Mouse (Mus musculus): ENCODE measurements around the gene Sgce. TPM values are rescaled to one million over a fixed set of nuclear protein-coding genes. Genes with fewer than 3 reads are reported as not detected.

Gene Sgce
- polyA plus RNA-seq, 1 experiment, result 7.1 TPM

- TF ChIP-seq POLR2A (IDR thresholded peaks at IDR 0.05; ENCODE audit: borderline replicate concordance, control insufficient read depth, low read depth, low read length) (no peak), CTCF (IDR thresholded peaks at IDR 0.05; ENCODE audit: control insufficient read depth, insufficient read depth, low read length) (no peak)
- 55% methylated on average over 10 of the region's 10 CpGs for WGBS
- no peak overlapping the region for H3K27ac ChIP-seq (ENCODE audit: control insufficient read depth, insufficient read depth, low read depth, low read length, poor library complexity)
Observed at GRCm38 (mm10) chr6:4684706-4685340, 62.2 kb downstream of the Sgce start.

GRCm38 (mm10) chr6:4680576-4680975, 66.4 kb downstream of the Sgce start:
- no peak for TF ChIP-seq POLR2A (IDR thresholded peaks at IDR 0.05; ENCODE audit: borderline replicate concordance, control insufficient read depth, low read depth, low read length)
- no peak for TF ChIP-seq CTCF (IDR thresholded peaks at IDR 0.05; ENCODE audit: control insufficient read depth, insufficient read depth, low read length)
- WGBS, result 86% methylated on average over 4 of the region's 4 CpGs

More at GRCm38 (mm10) chr6:4684706-4685340, 62.2 kb downstream of the Sgce start:
- H3K4me1 ChIP-seq (ENCODE audit: control insufficient read depth, insufficient read depth, low read length), result no peaks in the 10 kb centered on the region
- H3K4me3 ChIP-seq (replicated peaks; ENCODE audit: control insufficient read depth, low read depth, low read length), result no peak overlapping the region

GRCm38 (mm10) chr6:4679981-4680380, 67.0 kb downstream of the Sgce start:
- TF ChIP-seq POLR2A (IDR thresholded peaks at IDR 0.05; ENCODE audit: borderline replicate concordance, control insufficient read depth, low read depth, low read length) (no peak), CTCF (IDR thresholded peaks at IDR 0.05; ENCODE audit: control insufficient read depth, insufficient read depth, low read length) (no peak)
- Histone ChIP-seq H3K27ac (ENCODE audit: control insufficient read depth, insufficient read depth, low read depth, low read length, poor library complexity) (no peak overlapping the region), H3K4me1 (ENCODE audit: control insufficient read depth, insufficient read depth, low read length) (no peaks in the 10 kb centered on the region), H3K4me3 (replicated peaks; ENCODE audit: control insufficient read depth, low read depth, low read length) (no peak overlapping the region)
- WGBS, result 88% methylated on average over 1 of the region's 1 CpGs

More at GRCm38 (mm10) chr6:4680576-4680975, 66.4 kb downstream of the Sgce start:
- no peak overlapping the region for H3K4me3 ChIP-seq (replicated peaks; ENCODE audit: control insufficient read depth, low read depth, low read length)
- H3K27ac ChIP-seq (ENCODE audit: control insufficient read depth, insufficient read depth, low read depth, low read length, poor library complexity), result no peak overlapping the region
- H3K4me1 ChIP-seq (ENCODE audit: control insufficient read depth, insufficient read depth, low read length), result no peaks in the 10 kb centered on the region

- no peak overlapping the region for H3K27ac ChIP-seq (ENCODE audit: control insufficient read depth, insufficient read depth, low read depth, low read length, poor library complexity)
- no peaks in the 10 kb centered on the region for H3K4me1 ChIP-seq (ENCODE audit: control insufficient read depth, insufficient read depth, low read length)
- H3K4me3 ChIP-seq (replicated peaks; ENCODE audit: control insufficient read depth, low read depth, low read length), result no peak overlapping the region
- 74% methylated on average over 1 of the region's 1 CpGs for WGBS
- TF ChIP-seq POLR2A (IDR thresholded peaks at IDR 0.05; ENCODE audit: borderline replicate concordance, control insufficient read depth, low read depth, low read length) (no peak), CTCF (IDR thresholded peaks at IDR 0.05; ENCODE audit: control insufficient read depth, insufficient read depth, low read length) (no peak)
Observed at GRCm38 (mm10) chr6:4677356-4677761, 69.6 kb downstream of the Sgce start.

GRCm38 (mm10) chr6:4665154-4665553, 81.9 kb downstream of the Sgce start:
- Histone ChIP-seq H3K27ac (ENCODE audit: control insufficient read depth, insufficient read depth, low read depth, low read length, poor library complexity) (no peak overlapping the region), H3K4me1 (ENCODE audit: control insufficient read depth, insufficient read depth, low read length) (no peaks in the 10 kb centered on the region), H3K4me3 (replicated peaks; ENCODE audit: control insufficient read depth, low read depth, low read length) (no peak overlapping the region)
- TF ChIP-seq POLR2A (IDR thresholded peaks at IDR 0.05; ENCODE audit: borderline replicate concordance, control insufficient read depth, low read depth, low read length) (no peak), CTCF (IDR thresholded peaks at IDR 0.05; ENCODE audit: control insufficient read depth, insufficient read depth, low read length) (no peak)
- 26% methylated on average over 6 of the region's 6 CpGs for WGBS

- 11% methylated on average over 2 of the region's 2 CpGs for WGBS
- Histone ChIP-seq H3K4me3 (replicated peaks; ENCODE audit: control insufficient read depth, low read depth, low read length) (no peak overlapping the region), H3K27ac (ENCODE audit: control insufficient read depth, insufficient read depth, low read depth, low read length, poor library complexity) (no peak overlapping the region), H3K4me1 (ENCODE audit: control insufficient read depth, insufficient read depth, low read length) (no peaks in the 10 kb centered on the region)
- TF ChIP-seq POLR2A (IDR thresholded peaks at IDR 0.05; ENCODE audit: borderline replicate concordance, control insufficient read depth, low read depth, low read length) (no peak), CTCF (IDR thresholded peaks at IDR 0.05; ENCODE audit: control insufficient read depth, insufficient read depth, low read length) (no peak)
Observed at GRCm38 (mm10) chr6:4664313-4664712, 82.7 kb downstream of the Sgce start.

- no peaks in the 10 kb centered on the region for H3K4me1 ChIP-seq (ENCODE audit: control insufficient read depth, insufficient read depth, low read length)
- H3K4me3 ChIP-seq (replicated peaks; ENCODE audit: control insufficient read depth, low read depth, low read length), result no peak overlapping the region
- WGBS, result 12% methylated on average over 2 of the region's 2 CpGs
- no peak overlapping the region for H3K27ac ChIP-seq (ENCODE audit: control insufficient read depth, insufficient read depth, low read depth, low read length, poor library complexity)
- no peak for TF ChIP-seq CTCF (IDR thresholded peaks at IDR 0.05; ENCODE audit: control insufficient read depth, insufficient read depth, low read length)
- no peak for TF ChIP-seq POLR2A (IDR thresholded peaks at IDR 0.05; ENCODE audit: borderline replicate concordance, control insufficient read depth, low read depth, low read length)
Observed at GRCm38 (mm10) chr6:4663516-4663915, 83.5 kb downstream of the Sgce start.

GRCm38 (mm10) chr6:4658861-4659260, 88.1 kb downstream of the Sgce start:
- H3K27ac ChIP-seq (ENCODE audit: control insufficient read depth, insufficient read depth, low read depth, low read length, poor library complexity), result no peak overlapping the region
- 0 out of 2 replicates have a peak, but pooled peaks cover 2% of the 10 kb centered on the region for H3K4me1 ChIP-seq (ENCODE audit: control insufficient read depth, insufficient read depth, low read length)
- TF ChIP-seq CTCF (IDR thresholded peaks at IDR 0.05; ENCODE audit: control insufficient read depth, insufficient read depth, low read length) (no peak), POLR2A (IDR thresholded peaks at IDR 0.05; ENCODE audit: borderline replicate concordance, control insufficient read depth, low read depth, low read length) (no peak)
- H3K4me3 ChIP-seq (replicated peaks; ENCODE audit: control insufficient read depth, low read depth, low read length), result no peak overlapping the region
- 81% methylated on average over 13 of the region's 13 CpGs for WGBS
